Mouse (Mus musculus): ENCODE data around the gene Fam3c. TPM values are rescaled to one million over a fixed set of nuclear protein-coding genes. Genes with fewer than 3 reads are reported as not detected.

Fam3c gene
- polyA plus RNA-seq, 1 experiment from 2014 or later = 47.0 TPM

DNA sequence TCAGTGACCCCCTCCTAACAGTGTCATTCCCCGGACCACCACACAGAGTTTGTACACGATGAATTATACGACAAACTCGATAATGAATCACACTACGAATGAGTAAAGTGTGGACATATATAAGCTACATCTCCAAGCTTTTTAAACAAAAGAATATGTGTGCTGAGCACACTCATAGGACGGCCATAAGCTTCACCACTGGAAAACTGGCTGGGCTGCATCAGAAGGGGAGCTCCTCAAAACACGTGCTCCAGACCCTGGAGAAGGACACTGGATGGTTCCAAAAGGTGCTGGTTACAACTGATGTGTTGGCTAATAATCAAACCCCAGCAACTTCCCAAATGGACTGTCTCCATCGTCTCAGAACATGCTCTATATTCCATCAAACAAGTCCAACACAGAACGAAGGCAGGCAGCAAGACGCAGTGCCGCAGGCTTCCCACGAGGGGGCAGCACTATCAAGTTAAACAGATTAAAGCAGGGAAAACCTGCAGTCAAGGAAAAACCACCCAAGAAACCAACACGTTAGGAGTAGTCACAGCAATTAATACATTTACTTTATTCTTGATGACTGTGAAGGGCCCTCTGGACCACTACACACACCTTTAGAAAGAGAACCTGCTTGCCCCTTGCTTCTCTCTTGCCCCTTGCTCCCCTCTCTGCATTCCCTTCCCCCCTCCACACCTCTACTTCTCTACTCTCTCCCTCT lies 30.5 kb downstream of the Fam3c start:
- H3K9me3 ChIP-seq (replicated peaks; ENCODE audit: control insufficient read depth, low read length) = no peaks in the 10 kb centered on the region
- H3K4me1 ChIP-seq (ENCODE audit: control insufficient read depth, insufficient read depth, low read length) = no peaks in the 10 kb centered on the region
- H3K36me3 ChIP-seq (replicated peaks; ENCODE audit: control insufficient read depth, insufficient read depth, low read depth, low read length) = no peaks in the 10 kb centered on the region
- H3K9ac ChIP-seq (replicated peaks; ENCODE audit: low read length) = no peak overlapping the region
- no peak overlapping the region for H3K4me2 ChIP-seq (ENCODE audit: low read depth, low read length)
- no peak overlapping the region for H3K4me3 ChIP-seq (ENCODE audit: low read depth, low read length)
- WGBS = 61% methylated on average over 13 of the region's 13 CpGs
- DNase-seq (ENCODE audit: low spot score) (peak; percentile 85), ATAC-seq (replicated peaks; ENCODE audit: insufficient number of reproducible peaks, low FRiP score, low TSS enrichment, low read depth) (no peak; the same call in 1 of the 2 replicates)
- H3K27ac ChIP-seq (replicated peaks; ENCODE audit: low read depth, low read length) = no peak overlapping the region
- H3K27me3 ChIP-seq (ENCODE audit: control insufficient read depth, insufficient read depth, low read length) = no peaks in the 10 kb centered on the region

DNA sequence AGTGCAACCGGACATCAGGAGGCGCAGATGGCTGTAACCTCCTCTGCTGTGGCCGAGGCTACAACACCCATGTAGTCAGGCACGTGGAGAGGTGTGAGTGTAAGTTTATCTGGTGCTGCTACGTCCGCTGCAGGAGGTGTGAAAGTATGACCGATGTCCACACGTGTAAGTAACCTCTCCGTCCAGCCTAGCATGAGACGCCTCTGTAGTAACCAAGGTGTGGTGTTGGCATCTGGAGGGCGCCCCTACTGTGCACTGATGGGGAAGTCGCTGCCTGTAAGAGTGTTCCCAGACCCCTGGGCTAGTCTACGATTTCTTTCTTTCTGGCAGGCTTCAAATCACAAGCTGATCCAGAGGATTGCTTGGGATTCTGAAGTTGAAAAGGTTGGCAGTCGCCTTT lies 58.0 kb downstream of the Fam3c start:
- Histone ChIP-seq H3K4me3 (ENCODE audit: low read depth, low read length) (no peak overlapping the region), H3K27me3 (ENCODE audit: control insufficient read depth, insufficient read depth, low read length) (no peaks in the 10 kb centered on the region), H3K27ac (replicated peaks; ENCODE audit: low read depth, low read length) (no peak overlapping the region), H3K4me1 (ENCODE audit: control insufficient read depth, insufficient read depth, low read length) (no peaks in the 10 kb centered on the region), H3K9ac (replicated peaks; ENCODE audit: low read length) (no peak overlapping the region), H3K36me3 (replicated peaks; ENCODE audit: control insufficient read depth, insufficient read depth, low read depth, low read length) (no peaks in the 10 kb centered on the region), H3K9me3 (replicated peaks; ENCODE audit: control insufficient read depth, low read length) (no peaks in the 10 kb centered on the region), H3K4me2 (ENCODE audit: low read depth, low read length) (no peak overlapping the region)
- no peak for ATAC-seq (replicated peaks; ENCODE audit: insufficient number of reproducible peaks, low FRiP score, low TSS enrichment, low read depth)
- no peak for DNase-seq (ENCODE audit: low spot score)
- 59% methylated on average over 14 of the region's 14 CpGs for WGBS

DNA sequence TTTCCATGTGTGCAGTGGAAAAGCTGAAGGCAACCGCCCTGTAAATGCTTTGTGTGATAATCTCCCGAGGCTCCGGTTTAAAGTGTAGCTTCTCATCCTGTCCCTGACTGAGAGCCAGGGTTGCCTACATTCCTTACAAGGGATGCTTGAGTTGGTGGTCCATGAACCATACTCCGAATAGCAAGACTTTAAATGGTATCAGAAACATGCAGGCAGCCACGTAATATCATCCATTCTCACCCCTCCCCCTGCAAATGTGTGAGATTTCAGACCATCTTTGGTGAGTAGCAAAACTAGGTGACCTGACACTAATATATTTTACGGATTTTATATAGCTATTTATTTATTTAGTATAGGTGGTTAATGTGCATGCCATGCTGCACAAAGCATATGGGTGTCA lies 59.0 kb downstream of the Fam3c start:
- Histone ChIP-seq H3K4me2 (ENCODE audit: low read depth, low read length) (no peak overlapping the region), H3K27me3 (ENCODE audit: control insufficient read depth, insufficient read depth, low read length) (no peaks in the 10 kb centered on the region), H3K9me3 (replicated peaks; ENCODE audit: control insufficient read depth, low read length) (no peaks in the 10 kb centered on the region), H3K36me3 (replicated peaks; ENCODE audit: control insufficient read depth, insufficient read depth, low read depth, low read length) (no peaks in the 10 kb centered on the region), H3K4me3 (ENCODE audit: low read depth, low read length) (no peak overlapping the region), H3K9ac (replicated peaks; ENCODE audit: low read length) (no peak overlapping the region), H3K27ac (replicated peaks; ENCODE audit: low read depth, low read length) (no peak overlapping the region), H3K4me1 (ENCODE audit: control insufficient read depth, insufficient read depth, low read length) (no peaks in the 10 kb centered on the region)
- DNase-seq (ENCODE audit: low spot score) (no peak), ATAC-seq (replicated peaks; ENCODE audit: insufficient number of reproducible peaks, low FRiP score, low TSS enrichment, low read depth) (no peak)
- 87% methylated on average over 6 of the region's 6 CpGs for WGBS

DNA sequence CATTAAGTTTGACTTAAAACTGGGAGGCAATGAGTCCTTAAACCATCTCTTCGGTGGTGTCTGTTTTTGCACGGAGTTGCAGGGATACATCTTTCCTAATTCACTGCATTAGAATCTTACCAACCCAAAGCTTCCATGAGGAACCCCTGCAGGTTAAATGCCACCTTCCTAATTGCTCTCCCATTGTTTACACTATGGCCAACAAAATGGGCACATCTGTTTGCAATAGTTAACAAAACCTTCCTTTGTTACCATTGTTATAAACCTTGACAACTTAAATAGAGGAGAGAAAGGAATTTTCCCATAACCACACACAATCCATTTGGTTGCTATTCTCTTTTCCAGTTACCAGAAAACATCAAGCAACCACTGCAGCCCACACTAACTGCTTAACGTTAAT lies 62.1 kb downstream of the Fam3c start:
- ATAC-seq (replicated peaks; ENCODE audit: insufficient number of reproducible peaks, low FRiP score, low TSS enrichment, low read depth) (no peak), DNase-seq (ENCODE audit: low spot score) (no peak)
- Histone ChIP-seq H3K27ac (replicated peaks; ENCODE audit: low read depth, low read length) (no peak overlapping the region), H3K4me3 (ENCODE audit: low read depth, low read length) (no peak overlapping the region), H3K9me3 (replicated peaks; ENCODE audit: control insufficient read depth, low read length) (no peaks in the 10 kb centered on the region), H3K9ac (replicated peaks; ENCODE audit: low read length) (no peak overlapping the region), H3K4me2 (ENCODE audit: low read depth, low read length) (no peak overlapping the region), H3K36me3 (replicated peaks; ENCODE audit: control insufficient read depth, insufficient read depth, low read depth, low read length) (no peaks in the 10 kb centered on the region), H3K27me3 (ENCODE audit: control insufficient read depth, insufficient read depth, low read length) (no peaks in the 10 kb centered on the region), H3K4me1 (ENCODE audit: control insufficient read depth, insufficient read depth, low read length) (no peaks in the 10 kb centered on the region)
- WGBS = 31% methylated on average over 3 of the region's 3 CpGs

DNA sequence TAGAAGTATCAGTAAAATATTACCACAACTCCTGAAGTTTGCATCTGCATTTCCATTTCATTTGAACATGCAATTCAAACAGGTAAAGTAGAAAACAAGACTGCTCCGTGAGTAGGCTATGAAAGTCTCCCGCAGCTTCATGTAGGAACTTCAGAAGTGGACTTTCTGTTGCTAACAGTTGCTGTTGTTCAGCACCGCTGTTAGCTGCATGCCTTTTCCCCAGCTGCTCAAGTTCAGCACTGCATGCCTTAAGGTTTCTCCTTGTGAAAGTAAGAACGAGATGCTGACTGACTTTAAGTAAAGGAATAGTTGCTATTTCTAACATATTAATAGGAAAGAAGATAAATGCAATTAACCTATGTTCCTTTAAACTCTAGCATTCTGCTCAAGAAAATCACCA lies 64.0 kb downstream of the Fam3c start:
- Histone ChIP-seq H3K27me3 (ENCODE audit: control insufficient read depth, insufficient read depth, low read length) (peaks cover 4% of the 10 kb centered on the region; the same call in 1 of the 2 replicates), H3K4me2 (ENCODE audit: low read depth, low read length) (no peak overlapping the region), H3K4me3 (ENCODE audit: low read depth, low read length) (no peak overlapping the region), H3K4me1 (ENCODE audit: control insufficient read depth, insufficient read depth, low read length) (peaks cover 5% of the 10 kb centered on the region; the same call in 1 of the 2 replicates), H3K9me3 (replicated peaks; ENCODE audit: control insufficient read depth, low read length) (no peaks in the 10 kb centered on the region), H3K27ac (replicated peaks; ENCODE audit: low read depth, low read length) (no peak overlapping the region), H3K9ac (replicated peaks; ENCODE audit: low read length) (no peak overlapping the region), H3K36me3 (replicated peaks; ENCODE audit: control insufficient read depth, insufficient read depth, low read depth, low read length) (no peaks in the 10 kb centered on the region)
- WGBS = 32% methylated on average over 4 of the region's 4 CpGs
- DNase-seq (ENCODE audit: low spot score) (peak; percentile 36), ATAC-seq (replicated peaks; ENCODE audit: insufficient number of reproducible peaks, low FRiP score, low TSS enrichment, low read depth) (no peak)

DNA sequence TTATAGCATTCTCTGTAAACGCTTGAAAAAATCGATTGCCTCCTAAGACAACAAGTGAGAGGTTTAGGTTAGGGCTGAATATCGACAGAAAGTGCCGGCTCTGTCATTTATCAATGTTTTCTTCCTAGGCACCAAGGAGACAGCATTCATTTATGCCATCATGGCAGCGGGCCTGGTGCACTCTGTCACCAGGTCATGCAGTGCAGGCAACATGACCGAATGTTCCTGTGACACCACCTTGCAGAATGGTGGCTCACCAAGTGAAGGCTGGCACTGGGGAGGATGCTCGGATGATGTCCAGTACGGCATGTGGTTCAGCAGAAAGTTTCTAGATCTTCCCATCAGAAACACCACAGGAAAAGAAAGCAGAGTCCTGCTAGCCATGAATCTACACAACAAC lies 65.3 kb downstream of the Fam3c start:
- H3K27me3 ChIP-seq (ENCODE audit: control insufficient read depth, insufficient read depth, low read length) = peaks cover 4% of the 10 kb centered on the region; the same call in 1 of the 2 replicates
- no peak overlapping the region for H3K4me3 ChIP-seq (ENCODE audit: low read depth, low read length)
- H3K27ac ChIP-seq (replicated peaks; ENCODE audit: low read depth, low read length) = no peak overlapping the region
- H3K9ac ChIP-seq (replicated peaks; ENCODE audit: low read length) = no peak overlapping the region
- peaks cover 5% of the 10 kb centered on the region; the same call in 1 of the 2 replicates for H3K4me1 ChIP-seq (ENCODE audit: control insufficient read depth, insufficient read depth, low read length)
- no peaks in the 10 kb centered on the region for H3K36me3 ChIP-seq (replicated peaks; ENCODE audit: control insufficient read depth, insufficient read depth, low read depth, low read length)
- 68% methylated on average over 8 of the region's 8 CpGs for WGBS
- no peak overlapping the region for H3K4me2 ChIP-seq (ENCODE audit: low read depth, low read length)
- H3K9me3 ChIP-seq (replicated peaks; ENCODE audit: control insufficient read depth, low read length) = no peaks in the 10 kb centered on the region
- DNase-seq (ENCODE audit: low spot score) (no peak), ATAC-seq (replicated peaks; ENCODE audit: insufficient number of reproducible peaks, low FRiP score, low TSS enrichment, low read depth) (no peak)

DNA sequence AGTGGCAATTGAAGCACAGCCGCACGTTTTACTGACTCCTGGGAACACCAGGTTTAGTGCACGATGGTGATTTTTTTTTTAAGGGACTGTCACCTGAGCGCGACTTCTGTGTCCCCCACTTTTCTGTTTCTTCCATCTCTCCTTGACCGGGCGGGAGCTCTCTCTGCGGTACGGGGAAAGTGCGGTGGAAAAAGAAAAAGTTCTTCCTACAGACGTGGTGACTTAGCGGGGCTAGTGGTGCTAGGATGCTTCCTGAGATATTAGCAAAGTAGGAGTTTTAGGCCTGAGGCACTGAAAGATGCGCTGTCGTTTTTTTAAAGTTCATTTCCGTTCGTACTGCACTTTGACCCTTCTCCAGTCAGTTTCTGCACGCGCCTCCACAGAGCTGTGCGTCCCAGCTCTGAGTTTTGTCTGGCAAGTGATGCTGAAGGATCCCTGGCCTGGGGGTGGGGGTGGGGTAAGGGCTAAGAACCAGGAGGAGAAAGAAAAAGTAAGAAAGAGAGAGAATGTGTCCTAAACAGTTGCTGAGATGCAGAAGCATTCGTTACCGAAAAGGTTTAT lies 66.5 kb downstream of the Fam3c start:
- H3K9ac ChIP-seq (replicated peaks; ENCODE audit: low read length) = no peak overlapping the region
- H3K4me2 ChIP-seq (ENCODE audit: low read depth, low read length) = peak overlapping the region; percentile 52
- H3K27ac ChIP-seq (replicated peaks; ENCODE audit: low read depth, low read length) = no peak overlapping the region
- DNase-seq (ENCODE audit: low spot score) = peak; percentile 20
- H3K4me1 ChIP-seq (ENCODE audit: control insufficient read depth, insufficient read depth, low read length) = peaks cover 5% of the 10 kb centered on the region; the same call in 1 of the 2 replicates
- H3K27me3 ChIP-seq (ENCODE audit: control insufficient read depth, insufficient read depth, low read length) = peaks cover 4% of the 10 kb centered on the region; the same call in 1 of the 2 replicates
- no peaks in the 10 kb centered on the region for H3K9me3 ChIP-seq (replicated peaks; ENCODE audit: control insufficient read depth, low read length)
- 1% methylated on average over 21 of the region's 21 CpGs for WGBS
- ATAC-seq (replicated peaks; ENCODE audit: insufficient number of reproducible peaks, low FRiP score, low TSS enrichment, low read depth) = no peak
- peak overlapping the region; percentile 23 for H3K4me3 ChIP-seq (ENCODE audit: low read depth, low read length)
- no peaks in the 10 kb centered on the region for H3K36me3 ChIP-seq (replicated peaks; ENCODE audit: control insufficient read depth, insufficient read depth, low read depth, low read length)

DNA sequence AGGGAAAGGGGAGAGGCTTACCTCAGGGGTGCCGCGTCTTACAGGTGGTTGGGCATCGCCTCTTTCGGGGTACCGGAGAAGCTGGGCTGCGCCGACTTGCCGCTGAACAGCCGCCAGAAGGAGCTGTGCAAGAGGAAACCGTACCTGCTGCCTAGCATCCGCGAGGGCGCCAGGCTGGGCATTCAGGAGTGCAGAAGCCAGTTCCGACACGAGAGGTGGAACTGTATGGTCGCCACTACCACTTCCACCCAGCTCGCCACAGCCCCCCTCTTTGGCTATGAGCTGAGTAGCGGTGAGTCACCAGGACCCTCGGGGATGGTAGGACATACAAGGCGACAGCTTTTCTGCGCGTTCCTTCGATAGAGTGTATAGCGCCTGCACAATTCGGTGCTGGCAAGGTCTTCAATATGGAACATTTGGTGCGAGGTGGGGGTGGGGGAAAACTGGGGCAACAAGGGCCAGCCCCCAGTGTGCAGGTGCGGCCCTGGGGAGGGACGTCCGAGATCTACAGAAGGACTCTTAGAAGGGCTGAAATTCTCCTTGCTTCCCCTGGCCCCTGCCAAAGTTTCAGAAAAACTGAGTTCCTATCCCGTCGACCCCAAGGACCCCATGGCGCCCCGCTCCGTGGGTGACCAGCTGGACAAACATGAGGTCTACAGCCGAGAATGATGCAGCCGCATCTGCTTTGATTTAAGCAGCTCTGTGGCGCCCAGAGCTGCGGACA lies 67.1 kb downstream of the Fam3c start:
- Histone ChIP-seq H3K36me3 (replicated peaks; ENCODE audit: control insufficient read depth, insufficient read depth, low read depth, low read length) (no peaks in the 10 kb centered on the region), H3K27ac (replicated peaks; ENCODE audit: low read depth, low read length) (no peak overlapping the region), H3K9ac (replicated peaks; ENCODE audit: low read length) (no peak overlapping the region), H3K27me3 (ENCODE audit: control insufficient read depth, insufficient read depth, low read length) (peaks cover 4% of the 10 kb centered on the region; the same call in 1 of the 2 replicates), H3K9me3 (replicated peaks; ENCODE audit: control insufficient read depth, low read length) (no peaks in the 10 kb centered on the region), H3K4me1 (ENCODE audit: control insufficient read depth, insufficient read depth, low read length) (peaks cover 5% of the 10 kb centered on the region; the same call in 1 of the 2 replicates), H3K4me2 (ENCODE audit: low read depth, low read length) (peak overlapping the region; percentile 52), H3K4me3 (ENCODE audit: low read depth, low read length) (peak overlapping the region; percentile 23)
- under 1% methylated on average over 38 of the region's 38 CpGs for WGBS
- DNase-seq (ENCODE audit: low spot score) = peak; percentile 70
- ATAC-seq (replicated peaks; ENCODE audit: insufficient number of reproducible peaks, low FRiP score, low TSS enrichment, low read depth) = peak; percentile 70
